Mouse (Mus musculus): ENCODE measurements around the gene Cplx3.
A peak's percentile ranks its signal among the peaks of the same experiment; 100 is the strongest.

Gene Cplx3

GRCm38 (mm10) chr9:57560861-57561710, 45.0 kb downstream of the Cplx3 start, which contains the start of gene Scamp2:
Gene Scamp2, plus strand, starts transcription at chr9:57560943.
- peak; percentile 75 to 92 for DNase-seq (ENCODE audit: low read depth in 1 of 2, low spot score in 2 of 2)

- DNase-seq (ENCODE audit: low read depth in 1 of 2, low spot score in 2 of 2) = no peak
Measured at GRCm38 (mm10) chr9:57560263-57560662, 45.8 kb downstream of the Cplx3 start.

- DNase-seq (ENCODE audit: low read depth in 1 of 2, low spot score in 2 of 2) = no peak
Measured at GRCm38 (mm10) chr9:57559568-57559967, 46.5 kb downstream of the Cplx3 start.

DNA sequence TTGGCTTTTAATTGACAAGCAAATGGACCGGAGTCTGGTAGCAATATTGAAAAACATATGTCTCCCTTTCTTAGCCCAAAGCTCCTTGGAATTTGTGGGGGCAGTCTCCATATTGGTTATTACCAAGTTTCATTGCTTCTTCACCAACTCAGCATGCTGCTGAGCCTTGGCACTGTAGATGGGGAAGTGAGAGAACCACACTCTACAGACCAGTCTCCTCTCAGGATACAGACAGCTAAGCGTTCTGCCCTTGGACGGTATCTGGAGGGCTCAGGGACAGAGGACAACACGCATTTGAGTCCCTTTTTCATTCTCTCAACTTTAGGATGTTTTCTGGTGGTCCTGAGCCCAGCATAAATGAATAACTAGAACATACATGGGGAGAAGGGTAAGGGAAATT, 47.5 kb downstream of the Cplx3 start:
- DNase-seq (ENCODE audit: low read depth in 1 of 2, low spot score in 2 of 2) = no peak

- DNase-seq (ENCODE audit: low read depth in 1 of 2, low spot score in 2 of 2) = no peak
Measured at GRCm38 (mm10) chr9:57557215-57557614, 48.9 kb downstream of the Cplx3 start.

- no peak for DNase-seq (ENCODE audit: low read depth in 1 of 2, low spot score in 2 of 2)
Measured at GRCm38 (mm10) chr9:57554753-57555152, 51.3 kb downstream of the Cplx3 start.

DNA sequence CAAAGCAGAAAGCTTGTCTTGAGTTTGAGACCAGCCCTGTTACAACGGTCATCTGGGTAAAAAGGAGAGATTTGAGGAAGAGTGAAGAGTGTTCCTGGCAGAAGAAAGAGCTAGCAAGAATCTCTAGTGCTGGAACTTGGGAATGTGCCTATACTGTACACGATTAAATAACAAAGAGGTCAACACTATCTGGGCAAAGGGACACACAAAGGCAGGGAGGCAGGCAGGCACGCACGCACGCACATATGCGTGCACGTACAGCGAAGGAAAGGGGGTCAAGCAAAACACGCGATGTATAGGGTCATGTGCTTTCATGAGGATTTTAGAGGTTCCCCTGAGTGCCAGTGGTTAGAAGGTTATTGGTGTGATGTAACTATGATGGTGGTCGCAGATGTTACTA, 53.0 kb downstream of the Cplx3 start:
- no peak for DNase-seq (ENCODE audit: low read depth in 1 of 2, low spot score in 2 of 2)

DNA sequence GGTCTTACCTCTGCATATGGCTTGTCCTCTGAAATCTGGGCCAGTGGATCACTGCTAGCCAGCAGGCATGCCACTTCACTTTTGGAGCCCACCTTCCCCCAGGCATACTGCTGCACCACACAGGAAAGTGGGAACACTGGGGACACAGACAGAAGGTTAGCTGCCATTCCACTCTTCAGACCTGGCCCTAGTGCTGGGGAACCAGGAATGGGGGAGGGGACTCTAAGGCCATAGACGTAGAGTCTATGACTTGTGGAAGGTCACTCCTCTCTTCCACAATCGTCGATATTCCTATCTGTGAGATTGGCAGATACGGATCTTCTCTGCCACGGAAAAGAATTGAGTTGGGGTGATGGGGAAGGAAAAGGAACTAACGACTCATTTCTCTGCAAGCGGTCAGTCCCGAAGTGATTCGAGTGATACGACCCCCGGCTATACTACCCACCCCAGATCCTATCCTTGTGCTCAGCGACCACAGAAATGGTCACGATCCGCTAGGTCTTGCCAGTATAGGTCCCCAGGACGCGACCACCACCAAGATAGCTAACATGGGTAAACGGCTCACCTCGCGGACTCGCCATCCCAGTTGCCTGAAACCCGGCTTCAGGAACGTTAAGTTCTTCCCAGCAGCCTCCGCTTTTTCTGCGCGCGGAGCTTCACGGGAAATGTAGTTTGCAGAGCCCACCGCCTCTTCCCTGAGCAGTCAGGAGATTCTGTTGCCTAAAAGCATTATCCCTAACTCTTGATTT, 53.8 kb downstream of the Cplx3 start, which contains the start of gene Mpi:
Gene Mpi (minus strand): TSS at position 625 of the 749 bp plus-strand sequence.
- DNase-seq (ENCODE audit: low read depth in 1 of 2, low spot score in 2 of 2) = no peak

DNA sequence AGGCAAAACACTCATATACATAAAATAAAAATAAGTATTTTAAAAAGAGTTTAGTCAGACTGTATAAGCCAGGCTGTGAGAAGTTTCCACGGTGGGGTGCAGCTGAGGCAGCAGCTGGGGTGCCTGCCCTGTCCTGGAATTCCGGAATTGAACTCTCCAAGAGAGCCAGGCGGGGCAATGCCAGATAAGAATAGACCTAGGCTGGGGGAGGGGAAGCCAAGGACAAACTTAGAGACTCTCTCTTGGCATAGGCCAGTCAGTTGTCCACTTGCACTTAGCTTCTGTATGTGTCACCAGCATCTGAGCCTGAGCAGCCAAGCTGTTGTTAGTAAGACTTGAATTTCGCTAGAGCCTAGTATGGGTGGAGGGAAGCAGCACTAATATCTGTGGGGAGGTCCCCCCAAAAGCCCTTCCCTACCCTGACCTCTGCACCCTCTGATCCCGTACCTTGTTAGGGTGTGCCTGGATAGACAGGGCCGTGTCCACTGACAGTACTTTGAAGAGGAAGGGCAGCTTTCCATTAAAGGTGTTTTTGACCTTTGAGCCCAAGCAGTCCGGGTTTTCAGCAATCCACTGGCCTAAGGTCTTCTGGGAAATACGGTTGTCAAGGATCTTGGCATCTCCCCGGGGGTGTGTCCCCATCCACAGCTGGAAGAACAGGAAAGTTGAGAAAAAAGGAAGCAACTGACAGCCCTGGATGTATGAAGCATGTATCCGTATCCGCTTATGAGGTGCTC, 55.8 kb downstream of the Cplx3 start:
- DNase-seq (ENCODE audit: low read depth in 1 of 2, low spot score in 2 of 2) = no peak

Measured in monocyte, adult 2 months (primary cell).